Mouse (Mus musculus): ENCODE measurements around the gene Ttbk1. TPM values are rescaled to one million over a fixed set of nuclear protein-coding genes. Genes with fewer than 3 reads are reported as not detected.

The Ttbk1 gene
- total RNA-seq (2023) = 1 to 10 TPM; 3.9 to 4.7 TPM

GRCm38 (mm10) chr17:46487431-46487830, at the start of gene Ttbk1:
Ttbk1 (minus strand) TSS chr17:46487675.

GRCm38 (mm10) chr17:46496623-46497434, 9.4 kb upstream of the Ttbk1 start, which contains the start of gene Dnph1:
Dnph1 (plus strand) TSS chr17:46496711.

GRCm38 (mm10) chr17:46438298-46438873, 49.1 kb downstream of the Ttbk1 start, which contains the start of gene Slc22a7:
Slc22a7 (minus strand) TSS chr17:46438457.

GRCm38 (mm10) chr17:46428761-46429414, 58.6 kb downstream of the Ttbk1 start, which contains the start of gene Crip3:
Crip3 (plus strand) TSS chr17:46428926.

Other genes starting within 250 kb of the Ttbk1 start
- gene Polr1c, start 239.6 kb downstream of the Ttbk1 start, total RNA-seq (2023) = 10 to 100 TPM; 55.1 to 63.8 TPM
- gene Yipf3, start 239.6 kb downstream of the Ttbk1 start, total RNA-seq (2023) = 10 to 100 TPM; 69.4 to 79.0 TPM
- gene Lrrc73, start 234.1 kb downstream of the Ttbk1 start, total RNA-seq (2023) = 1 to 10 TPM; 1.7 to 1.9 TPM
- 10 to 100 TPM; 58.8 to 59.3 TPM for gene Tjap1, start 204.6 kb downstream of the Ttbk1 start, total RNA-seq (2023)
- not detected for gene Dlk2, start 190.3 kb downstream of the Ttbk1 start, total RNA-seq (2023)
- gene Abcc10, start 159.3 kb downstream of the Ttbk1 start, total RNA-seq (2023) = 10 to 100 TPM; 14.6 to 15.8 TPM
- 100 to 1,000 TPM; 305 to 314 TPM for gene Zfp318, start 103.9 kb downstream of the Ttbk1 start, total RNA-seq (2023)
- 1 to 10 TPM; 7.9 to 8.9 TPM for gene Crip3, start 58.7 kb downstream of the Ttbk1 start, total RNA-seq (2023)
- not detected for gene Slc22a7, start 49.2 kb downstream of the Ttbk1 start, total RNA-seq (2023)
- gene Dnph1, start 9.0 kb upstream of the Ttbk1 start, total RNA-seq (2023) = not detected
- 10 to 100 TPM; 19.9 to 21.4 TPM for gene Cul9, start 58.7 kb upstream of the Ttbk1 start, total RNA-seq (2023)
- gene Srf, start 68.5 kb upstream of the Ttbk1 start, total RNA-seq (2023) = 10 to 100 TPM; 84.9 to 85.5 TPM
- under 1 TPM in 1 of 2 experiments, not detected in 1; 0.15 TPM for gene Ptk7, start 141.8 kb upstream of the Ttbk1 start, total RNA-seq (2023)
- 10 to 100 TPM; 20.3 to 21.3 TPM for gene Klc4, start 158.3 kb upstream of the Ttbk1 start, total RNA-seq (2023)
- 10 to 100 TPM; 31.3 to 41.2 TPM for gene Mrpl2, start 158.6 kb upstream of the Ttbk1 start, total RNA-seq (2023)
- 10 to 100 TPM in 1 of 2 experiments, 1 to 10 TPM in 1; 8.5 to 10.4 TPM for gene Cul7, start 162.7 kb upstream of the Ttbk1 start, total RNA-seq (2023)
- gene Rrp36, start 186.7 kb upstream of the Ttbk1 start, total RNA-seq (2023) = 10 to 100 TPM; 22.2 to 28.0 TPM
- gene Mea1, start 191.1 kb upstream of the Ttbk1 start, total RNA-seq (2023) = 10 to 100 TPM; 55.1 to 57.7 TPM
- gene Klhdc3, start 193.2 kb upstream of the Ttbk1 start, total RNA-seq (2023) = 10 to 100 TPM; 51.1 to 51.6 TPM
- gene Ppp2r5d, start 217.4 kb upstream of the Ttbk1 start, total RNA-seq (2023) = 10 to 100 TPM; 36.6 to 39.9 TPM
- 10 to 100 TPM; 37.4 to 42.4 TPM for gene Pex6, start 223.8 kb upstream of the Ttbk1 start, total RNA-seq (2023)
- 1 to 10 TPM; 7.4 to 9.9 TPM for gene Gnmt, start 241.5 kb upstream of the Ttbk1 start, total RNA-seq (2023)

All from B cell, adult 67 days (primary cell).